Mouse (Mus musculus) T-helper 17 cell (primary cell): ENCODE measurements around the gene Ltn1.

Experiments
- in situ Hi-C, 2 experiments: fragments of 300-600 bp; cut with MboI, MseI; formaldehyde crosslinking; loops; 1 replicate in 1 of 2; 2 replicates in 1 of 2; pipeline ENCODE4 v1.15.1; 2025; ENCODE audit warnings: high pct_unique_total_duplicates in 2 of 2

Ltn1 gene

DNA sequence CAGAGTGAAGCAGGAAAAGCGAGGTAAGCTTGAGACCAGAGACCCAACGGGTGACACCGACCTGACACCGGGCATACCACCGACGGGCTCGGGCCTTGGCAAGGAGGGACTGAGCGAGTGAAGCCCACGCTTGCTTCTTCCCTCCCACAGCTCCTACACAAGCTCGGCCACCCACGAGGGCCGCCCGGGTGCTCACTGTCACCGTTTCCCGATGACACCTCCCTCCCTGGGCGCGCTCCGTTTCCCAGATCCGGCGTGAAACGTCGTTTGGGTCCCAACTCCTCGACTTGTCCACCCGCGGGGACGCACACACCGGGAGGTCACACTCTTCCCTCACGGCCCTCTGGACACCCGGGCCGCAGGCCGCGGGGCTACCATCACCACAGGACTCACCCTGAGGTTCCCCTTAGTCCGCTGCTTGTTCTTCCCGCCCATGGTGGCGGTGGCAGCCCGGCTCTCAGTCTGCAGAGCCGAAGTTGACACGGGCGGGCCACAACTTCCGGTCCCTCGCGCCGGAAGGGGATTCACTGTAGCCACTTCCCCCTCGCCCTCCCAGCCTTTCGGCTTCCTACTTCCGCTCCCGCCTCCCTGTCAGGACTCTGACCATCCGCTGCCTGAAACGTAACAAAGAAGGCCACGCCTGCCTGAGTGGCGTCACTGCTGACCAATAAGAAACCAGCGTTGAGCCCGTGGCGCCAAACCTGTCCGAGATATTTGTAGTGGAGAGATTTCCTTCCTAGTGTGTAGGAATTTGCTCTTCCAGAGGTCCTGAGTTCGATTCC, at the start of gene Ltn1:
TSS of gene Ltn1 (minus strand) at position 580 of the 782 bp plus-strand sequence.
- in situ Hi-C loops, result no loop called here

DNA sequence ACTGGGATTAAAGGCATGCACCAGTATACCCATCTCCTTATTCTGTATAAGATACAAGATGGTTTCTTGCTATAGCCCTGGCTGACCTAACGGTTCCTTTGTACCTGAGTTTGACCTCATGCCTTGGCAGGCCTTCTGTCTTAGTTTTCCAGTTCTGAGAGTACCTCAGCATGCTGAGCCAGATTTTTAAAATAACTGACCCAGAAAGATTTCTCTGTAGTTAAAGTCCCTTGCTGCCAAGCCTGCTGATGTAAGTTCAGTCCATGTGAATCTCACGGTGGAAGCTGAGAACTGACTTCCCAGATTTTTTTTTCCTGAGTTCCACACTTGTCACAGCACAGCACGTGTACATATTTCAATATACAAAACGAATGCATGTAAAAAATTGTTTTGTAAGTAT, 38.2 kb upstream of the Ltn1 start:
- in situ Hi-C loops, result no loop called here

DNA sequence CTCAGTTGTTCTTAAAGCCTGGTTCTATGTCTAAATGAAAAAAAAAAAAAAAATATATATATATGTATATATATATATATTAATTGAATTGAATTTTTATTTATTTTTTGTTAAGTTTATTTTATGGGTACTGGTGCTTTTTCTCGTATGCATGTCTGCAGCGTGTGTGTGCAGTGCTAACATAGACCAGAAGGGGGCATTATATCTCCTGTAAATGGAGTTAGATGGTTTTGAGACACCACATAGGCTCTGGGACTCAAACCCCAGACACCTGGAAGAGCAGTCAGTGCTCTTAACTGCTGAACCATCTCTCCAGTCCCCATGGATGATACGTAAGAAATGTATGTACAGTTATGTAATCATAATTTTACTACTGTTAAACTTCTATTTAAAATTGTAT, 26.3 kb upstream of the Ltn1 start:
- in situ Hi-C loops, result no loop called here

DNA sequence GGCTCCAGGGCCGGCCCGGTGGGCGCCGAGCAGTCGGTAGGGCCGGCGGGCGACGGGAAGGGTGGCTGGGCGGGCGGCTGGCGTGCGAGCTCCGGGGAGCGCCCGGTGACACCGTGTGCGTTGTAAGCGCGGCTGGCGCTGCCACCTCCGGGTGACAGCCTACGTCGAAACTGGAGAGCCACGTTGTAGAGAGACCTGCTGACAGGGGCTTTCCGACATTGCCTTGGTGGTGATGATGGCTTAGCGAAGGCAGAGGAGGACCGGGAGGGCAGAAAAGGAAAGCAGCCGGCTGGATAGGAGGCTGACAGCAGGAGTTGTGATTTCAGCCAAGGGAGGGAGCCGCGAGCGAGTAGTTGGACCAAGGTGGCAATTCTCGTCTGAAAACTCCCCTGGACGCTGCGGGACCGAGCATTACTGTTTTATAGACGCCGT, 22.8 kb upstream of the Ltn1 start:
- in situ Hi-C loops, result no loop called here

DNA sequence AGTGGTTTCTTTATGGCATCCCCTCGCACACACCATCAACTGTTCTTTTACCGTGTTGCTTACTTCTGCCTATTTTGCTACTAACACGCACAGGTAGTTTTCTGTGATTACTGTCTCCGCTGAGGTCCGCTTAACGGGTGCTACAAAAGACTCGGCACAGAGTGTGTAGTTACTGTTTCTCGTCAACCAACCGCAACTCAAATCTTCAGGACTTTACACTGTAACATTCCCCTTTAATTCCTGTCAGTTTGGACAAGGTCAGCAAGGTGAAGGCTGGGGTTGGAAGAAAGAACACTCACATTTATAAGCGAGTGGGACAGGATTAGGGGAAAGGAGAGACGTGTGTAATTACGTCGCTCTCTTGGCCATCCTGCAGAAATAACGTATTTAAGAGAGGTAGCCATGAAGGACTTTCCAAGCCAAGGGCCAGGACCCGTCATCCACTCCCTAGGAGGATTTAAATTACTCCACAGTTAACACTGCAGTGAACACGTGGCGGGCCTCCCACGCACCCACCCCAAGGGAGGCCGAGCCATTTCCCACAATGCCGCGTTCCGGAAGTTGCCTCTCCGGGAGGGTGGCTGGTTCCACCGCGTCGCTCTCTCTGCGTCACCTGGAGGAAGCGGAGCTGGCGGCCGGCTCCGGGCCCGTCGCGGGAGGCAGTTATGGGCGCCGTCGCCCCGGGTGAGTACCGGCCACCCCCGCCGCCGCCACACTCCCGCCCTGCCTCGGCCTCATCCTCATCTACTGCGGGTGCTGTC, 22.2 kb upstream of the Ltn1 start, which contains the start of gene Usp16:
TSS of gene Usp16 (plus strand) at position 285 of the 761 bp plus-strand sequence.
- in situ Hi-C loops, result no loop called here

DNA sequence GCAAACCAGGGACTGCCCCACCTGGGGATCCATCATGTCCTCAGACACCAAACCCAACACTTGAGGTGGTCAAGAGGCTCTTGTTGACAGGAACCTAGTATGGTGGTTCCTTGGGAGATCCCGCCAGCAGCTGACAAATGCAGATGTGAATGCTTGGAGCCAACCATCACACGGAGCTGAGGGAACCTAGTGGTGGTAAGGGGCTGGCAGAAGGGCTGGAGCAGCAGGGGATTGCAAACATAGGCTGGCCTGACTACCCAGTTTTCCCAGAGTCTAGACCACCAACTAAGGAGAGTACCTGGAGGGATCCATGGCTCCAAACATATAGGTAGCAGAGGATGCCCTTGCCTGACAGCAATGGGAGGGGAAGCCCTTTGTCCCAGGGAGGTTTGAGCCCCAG, 20.8 kb upstream of the Ltn1 start:
- in situ Hi-C loops, result no loop called here

DNA sequence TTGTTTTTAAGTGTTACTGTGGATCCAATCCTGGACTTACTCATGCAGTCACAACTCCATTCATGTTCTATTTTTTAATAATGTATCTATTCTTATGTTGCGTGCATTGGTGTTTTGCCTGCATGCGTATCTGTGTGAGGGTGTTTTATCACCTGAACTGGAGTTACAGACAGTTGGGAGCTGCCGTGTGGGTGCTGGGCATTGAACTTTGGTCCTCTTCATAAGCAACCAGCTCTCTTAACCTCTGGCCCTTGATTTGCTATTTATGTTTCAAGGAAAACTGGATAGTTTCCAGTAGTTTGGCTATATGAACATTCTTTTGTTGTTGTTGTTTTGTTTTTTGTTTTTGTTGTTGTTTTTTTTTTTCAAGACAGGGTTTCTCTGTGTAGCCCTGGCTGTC, 13.1 kb upstream of the Ltn1 start:
- in situ Hi-C loops, result no loop called here

DNA sequence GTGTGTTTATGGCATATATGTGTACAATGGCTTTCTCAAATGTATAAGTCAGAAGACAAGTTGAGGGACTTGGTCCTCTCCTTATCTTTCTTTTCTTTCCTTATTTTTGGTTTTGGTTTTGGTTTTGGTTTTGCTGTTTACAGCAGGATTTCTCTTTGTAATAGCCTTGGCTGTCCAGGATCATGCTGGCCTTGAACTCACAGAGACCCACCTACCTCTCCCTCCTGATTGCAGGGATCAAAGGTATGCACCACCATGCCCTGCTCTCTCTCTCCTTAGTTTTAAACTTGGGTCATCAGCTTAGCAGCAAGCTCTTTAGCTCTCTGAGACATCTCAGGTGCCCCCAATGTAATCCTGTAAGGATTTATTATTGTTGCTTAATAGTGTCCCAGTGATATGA, 12.7 kb upstream of the Ltn1 start:
- in situ Hi-C loops, result no loop called here

DNA sequence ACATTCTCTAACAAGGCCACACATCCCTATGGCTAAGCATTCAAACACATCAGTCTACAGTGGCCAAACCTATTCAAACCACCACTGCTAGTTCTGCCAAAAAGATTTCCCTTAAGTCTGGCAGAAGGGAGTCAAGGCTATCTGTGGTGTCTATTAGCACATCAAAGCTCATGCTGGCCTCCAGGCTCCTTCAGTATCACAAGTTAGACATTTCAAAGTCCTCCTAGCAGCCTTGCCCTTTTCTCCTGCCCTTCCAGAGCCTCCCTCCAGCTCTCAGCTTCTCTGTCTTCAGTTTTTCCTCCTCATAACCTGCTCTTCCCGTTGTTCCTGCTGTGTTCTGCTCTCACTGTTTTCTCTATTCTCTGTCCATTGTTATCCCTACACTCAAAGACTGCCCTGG, 11.7 kb upstream of the Ltn1 start:
- in situ Hi-C loops, result no loop called here

DNA sequence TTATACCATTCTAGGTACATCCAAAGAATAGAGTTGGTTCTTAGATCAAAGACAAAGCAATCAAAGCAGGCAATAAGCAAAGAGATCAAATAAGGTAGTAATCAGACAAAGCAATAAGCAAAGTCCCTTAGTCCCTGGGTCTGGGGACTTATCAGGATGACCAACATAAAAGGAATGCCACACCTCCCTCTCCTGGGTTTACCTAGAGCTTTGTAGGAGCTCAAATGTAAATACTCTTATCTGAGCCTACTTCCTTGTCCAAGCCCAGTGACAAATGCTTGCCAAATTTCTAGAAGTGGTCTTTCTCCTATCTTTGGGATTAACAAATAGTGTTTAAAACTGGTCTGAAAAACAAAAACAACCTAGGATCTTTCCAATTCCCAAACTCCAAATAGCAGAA, 10.8 kb upstream of the Ltn1 start:
- in situ Hi-C loops, result no loop called here

DNA sequence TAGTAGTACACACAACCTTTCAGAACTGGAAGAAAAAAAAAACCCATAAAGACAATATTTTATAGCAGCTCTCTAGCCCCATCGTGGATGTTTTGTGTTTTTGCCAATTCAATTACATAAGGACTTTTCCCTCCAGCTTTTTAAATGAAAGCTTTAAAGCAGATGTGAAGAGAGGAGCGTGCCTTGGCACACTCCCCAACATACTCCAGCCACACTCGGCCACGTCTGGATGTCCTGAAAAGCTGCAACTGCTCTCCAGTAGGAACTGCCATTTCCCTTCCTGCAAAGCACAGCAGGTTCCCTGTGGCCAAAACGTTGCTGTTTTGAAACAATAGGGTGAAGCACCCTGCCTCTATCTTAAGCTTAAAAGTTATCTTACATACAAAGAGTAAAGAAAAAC, 9.9 kb upstream of the Ltn1 start:
- in situ Hi-C loops, result no loop called here

DNA sequence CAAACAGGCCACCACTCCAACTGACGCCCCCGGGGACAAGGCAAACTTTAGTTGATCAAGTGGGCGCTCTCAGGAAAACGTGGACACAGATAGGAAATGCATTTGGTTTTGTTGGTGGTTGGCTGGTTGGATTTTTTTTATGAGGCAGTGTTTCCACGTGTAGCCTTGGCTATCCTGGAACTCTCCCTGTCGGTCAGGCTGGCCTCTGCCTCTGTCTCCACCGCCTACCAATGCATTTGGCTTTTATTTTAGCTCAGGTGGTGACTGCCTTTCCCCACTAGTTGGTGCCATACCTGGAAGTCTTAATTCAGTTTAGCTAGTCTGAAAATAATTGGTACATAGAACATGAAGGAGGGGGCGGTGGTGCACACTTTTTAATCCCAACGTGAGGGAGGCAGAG, 8.7 kb upstream of the Ltn1 start:
- in situ Hi-C loops, result no loop called here

DNA sequence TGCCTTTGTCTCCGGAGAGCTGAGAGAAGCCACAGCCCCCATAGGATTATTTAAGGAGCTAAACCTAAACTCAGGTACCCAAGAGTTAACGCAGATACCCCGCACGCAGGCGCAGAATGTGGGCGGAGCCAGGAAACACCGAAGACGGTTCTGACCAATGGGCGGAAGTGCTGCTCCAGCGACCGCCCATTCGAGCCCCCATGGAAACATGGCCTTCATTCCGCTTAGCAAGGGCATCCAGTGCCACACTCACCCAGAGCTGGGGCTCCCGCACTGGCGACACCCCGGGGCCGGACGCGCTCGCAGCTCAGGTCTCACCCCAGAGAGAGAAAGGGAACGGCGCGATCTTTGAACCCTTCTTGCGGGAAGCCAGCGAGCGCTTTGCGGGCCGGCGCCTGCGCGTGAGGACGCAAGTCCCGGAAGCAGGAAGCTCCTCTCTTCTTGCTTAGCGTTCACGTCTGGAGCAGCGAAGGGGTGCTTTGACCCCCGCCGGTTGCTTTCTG, 7.8 kb upstream of the Ltn1 start, which contains the start of gene Rwdd2b:
TSS of gene Rwdd2b (minus strand) at position 390 of the 503 bp plus-strand sequence.
- in situ Hi-C loops, result no loop called here

DNA sequence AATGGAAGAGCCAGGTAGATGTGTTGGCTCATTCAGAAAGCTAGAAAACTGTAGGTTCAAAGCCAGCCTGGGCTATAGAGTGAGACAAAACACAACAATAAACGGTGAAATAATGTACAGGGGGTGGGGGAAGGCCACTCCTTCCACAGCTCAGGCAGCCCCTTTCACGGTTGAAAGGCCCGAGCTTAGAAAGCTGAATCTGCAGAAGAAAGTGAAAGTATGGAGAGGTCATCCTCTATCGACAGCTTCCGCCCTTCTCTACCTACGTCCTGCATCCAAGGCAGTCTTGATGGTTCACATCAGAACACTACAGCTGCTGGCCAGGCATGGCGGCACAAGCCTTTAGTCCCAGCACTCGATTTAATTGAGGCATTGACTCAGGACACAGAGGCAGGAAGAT, 6.3 kb upstream of the Ltn1 start:
- in situ Hi-C loops, result no loop called here

DNA sequence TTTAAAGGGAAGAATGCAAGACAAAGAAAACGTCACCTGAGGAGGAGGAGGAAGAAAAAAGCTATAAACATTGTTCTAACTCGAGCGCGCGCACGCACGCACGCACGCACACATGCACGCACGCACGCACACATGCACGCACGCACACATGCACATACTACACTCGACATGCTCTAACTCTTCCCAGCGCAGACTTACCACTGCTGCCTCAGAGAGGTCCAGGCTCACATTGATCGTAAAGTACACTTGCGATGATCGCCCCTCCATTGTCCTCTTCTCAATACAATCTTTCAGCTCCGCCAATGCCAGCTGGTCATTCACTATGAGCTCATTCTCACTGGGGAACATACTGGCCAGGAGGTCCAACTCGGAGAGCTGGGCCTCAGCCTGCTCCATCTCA, 4.7 kb upstream of the Ltn1 start:
- in situ Hi-C loops, result no loop called here

DNA sequence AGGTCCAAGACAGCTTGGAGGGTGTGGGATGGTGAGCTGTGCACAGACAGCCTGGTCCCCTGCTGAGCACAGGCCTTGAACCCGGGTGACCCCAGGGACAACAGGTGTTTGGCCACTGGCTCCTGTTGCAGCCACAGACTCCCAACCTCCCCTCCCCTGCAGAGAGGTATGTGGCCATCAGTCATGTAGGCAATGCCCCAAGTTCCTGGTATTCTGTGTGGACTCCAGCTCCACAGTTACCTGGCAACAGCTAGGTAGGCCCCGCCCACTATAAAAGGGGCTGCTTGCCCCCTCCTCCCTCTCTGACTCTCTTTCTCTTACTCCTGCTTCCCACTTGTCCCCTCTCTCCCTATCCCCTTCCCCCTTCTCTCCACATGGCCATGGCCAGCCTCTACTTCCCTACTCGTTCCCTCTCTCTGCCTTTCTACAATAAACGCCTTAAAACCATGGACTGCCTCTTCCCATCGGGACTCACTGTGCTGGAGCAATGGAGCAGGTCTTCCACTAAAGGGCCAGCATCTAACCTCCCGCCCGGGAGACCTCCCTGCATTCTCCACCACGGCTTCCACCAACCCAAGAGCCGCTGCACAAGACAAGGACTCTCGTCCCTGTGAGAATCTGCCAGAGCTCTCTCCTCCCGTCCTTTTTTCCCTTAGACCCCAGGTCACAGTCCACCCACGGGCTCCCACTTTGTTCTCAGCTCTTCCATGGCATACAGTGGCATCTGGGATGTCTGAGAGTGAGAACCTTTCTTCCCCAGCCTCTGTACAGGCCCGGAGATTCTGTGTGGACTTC, 3.2 kb upstream of the Ltn1 start:
- in situ Hi-C loops, result no loop called here

DNA sequence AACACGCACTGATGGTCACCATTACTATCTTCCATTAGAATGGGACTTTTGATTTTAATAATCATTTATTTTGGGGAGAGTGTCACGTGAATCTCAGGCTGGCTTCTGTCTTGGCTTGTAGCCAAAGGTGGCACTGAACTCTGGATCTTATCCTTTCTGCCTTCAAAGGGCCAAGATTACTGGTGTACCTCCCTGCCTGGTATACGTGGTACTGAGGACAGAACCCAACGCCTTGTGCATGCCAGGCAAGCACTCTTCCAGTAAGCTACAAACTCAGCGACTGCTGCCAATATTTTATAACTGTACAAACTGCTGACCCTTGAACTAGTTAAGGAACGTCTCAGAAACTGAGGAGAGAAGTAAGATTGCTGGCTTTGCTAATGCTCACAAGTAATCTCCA, 2.5 kb upstream of the Ltn1 start:
- in situ Hi-C loops, result no loop called here

DNA sequence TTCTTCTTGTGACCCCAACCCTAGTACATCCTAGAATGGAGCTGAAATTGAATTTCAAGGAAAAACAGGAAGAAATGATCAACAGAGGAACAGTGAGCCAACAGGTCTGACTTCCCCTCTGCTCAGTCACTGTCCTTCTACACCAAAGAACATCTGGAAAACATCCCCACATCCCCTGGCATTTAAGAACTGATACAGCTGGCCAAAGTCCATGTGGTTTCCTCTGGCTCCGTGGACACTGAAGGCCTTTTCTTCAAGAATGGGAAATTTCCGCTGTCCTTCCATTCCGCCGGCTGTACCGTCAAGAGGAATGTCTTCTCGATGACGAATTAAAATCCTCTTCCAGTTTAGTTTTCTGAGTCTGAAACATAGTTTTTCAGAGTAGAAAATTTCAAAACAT, 1.9 kb upstream of the Ltn1 start:
- in situ Hi-C loops, result no loop called here

DNA sequence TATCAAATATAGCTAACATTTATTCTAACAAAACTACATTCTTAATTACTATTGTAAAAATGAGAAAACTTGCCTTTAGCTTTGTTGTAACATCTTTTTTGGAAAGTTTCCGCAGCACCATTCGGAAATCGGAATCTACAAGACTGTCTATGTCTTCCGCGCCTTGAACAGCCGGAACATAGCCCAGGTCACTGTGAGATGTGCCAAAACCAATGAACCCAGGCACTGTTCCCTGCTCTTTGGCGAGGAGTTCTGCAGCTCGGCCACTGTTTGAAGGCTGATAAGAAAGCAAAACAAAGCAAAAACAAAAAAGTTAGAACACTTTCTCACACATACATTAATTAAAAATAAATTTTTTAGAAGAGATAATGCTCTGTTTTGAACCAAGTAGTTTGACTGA, 4.9 kb downstream of the Ltn1 start:
- in situ Hi-C loops, result no loop called here

DNA sequence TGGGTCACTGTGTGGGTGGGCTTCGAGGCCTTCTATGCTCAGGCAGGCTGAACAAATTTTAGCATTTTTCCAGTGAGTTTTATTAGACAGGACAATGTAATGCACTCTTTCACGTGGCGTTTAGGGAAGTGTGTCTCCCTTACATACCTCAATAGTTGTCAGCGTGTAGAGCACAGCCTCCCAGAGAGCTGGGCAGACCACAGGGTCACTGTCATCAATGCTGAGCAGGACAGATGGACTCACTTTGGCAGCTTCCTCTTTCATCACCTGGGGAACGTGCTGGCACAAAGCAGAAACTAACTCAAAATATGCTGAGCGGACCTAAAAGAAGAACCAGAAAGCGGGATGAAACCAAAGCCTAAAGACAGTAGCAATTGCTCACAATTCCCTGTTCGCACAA, 11.8 kb downstream of the Ltn1 start:
- in situ Hi-C loops, result no loop called here

DNA sequence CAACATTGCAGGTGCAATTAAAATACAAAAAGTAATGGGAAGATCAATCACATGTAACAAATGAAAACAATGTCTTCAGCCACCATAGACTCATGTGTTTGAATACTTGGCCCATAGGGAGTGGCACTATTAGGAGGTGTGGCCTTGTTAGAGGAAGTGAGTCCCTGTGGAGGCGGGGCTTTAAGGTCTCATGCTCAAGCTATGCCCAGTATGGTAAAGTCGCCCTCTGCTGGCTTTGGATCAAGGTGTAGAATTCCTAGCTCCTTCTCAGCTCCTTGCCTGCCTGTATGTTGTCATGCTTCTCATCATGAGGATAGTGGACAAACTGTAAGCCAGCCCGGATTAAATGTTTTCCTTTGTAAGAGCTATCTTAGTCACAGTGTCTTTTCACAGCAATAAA, 27.4 kb downstream of the Ltn1 start:
- in situ Hi-C loops, result no loop called here
